Mouse (Mus musculus) C2C12 (cell line): ENCODE results near the gene Evx2.

ENCODE experiments used
- CTCF ChIP-seq: IDR thresholded peaks from one replicate; pipeline ENCODE4 v1.5.1; 2011; ENCODE audit not compliant: control insufficient read depth, insufficient read depth, insufficient read length
- MYOD1 ChIP-seq: IDR thresholded peaks from one replicate; pipeline ENCODE4 v1.6.1; 2011; ENCODE audit warnings: low read depth; ENCODE audit not compliant: control insufficient read depth, insufficient read length
- MYOG ChIP-seq: IDR thresholded peaks from one replicate; pipeline ENCODE4 v1.6.1; 2011; ENCODE audit not compliant: control insufficient read depth, insufficient read length; ENCODE audit errors: extremely low read depth
- USF1 ChIP-seq: IDR thresholded peaks from one replicate; pipeline ENCODE4 v1.6.1; 2011; ENCODE audit warnings: low read depth, mild to moderate bottlenecking, control low read depth, moderate library complexity

DNA sequence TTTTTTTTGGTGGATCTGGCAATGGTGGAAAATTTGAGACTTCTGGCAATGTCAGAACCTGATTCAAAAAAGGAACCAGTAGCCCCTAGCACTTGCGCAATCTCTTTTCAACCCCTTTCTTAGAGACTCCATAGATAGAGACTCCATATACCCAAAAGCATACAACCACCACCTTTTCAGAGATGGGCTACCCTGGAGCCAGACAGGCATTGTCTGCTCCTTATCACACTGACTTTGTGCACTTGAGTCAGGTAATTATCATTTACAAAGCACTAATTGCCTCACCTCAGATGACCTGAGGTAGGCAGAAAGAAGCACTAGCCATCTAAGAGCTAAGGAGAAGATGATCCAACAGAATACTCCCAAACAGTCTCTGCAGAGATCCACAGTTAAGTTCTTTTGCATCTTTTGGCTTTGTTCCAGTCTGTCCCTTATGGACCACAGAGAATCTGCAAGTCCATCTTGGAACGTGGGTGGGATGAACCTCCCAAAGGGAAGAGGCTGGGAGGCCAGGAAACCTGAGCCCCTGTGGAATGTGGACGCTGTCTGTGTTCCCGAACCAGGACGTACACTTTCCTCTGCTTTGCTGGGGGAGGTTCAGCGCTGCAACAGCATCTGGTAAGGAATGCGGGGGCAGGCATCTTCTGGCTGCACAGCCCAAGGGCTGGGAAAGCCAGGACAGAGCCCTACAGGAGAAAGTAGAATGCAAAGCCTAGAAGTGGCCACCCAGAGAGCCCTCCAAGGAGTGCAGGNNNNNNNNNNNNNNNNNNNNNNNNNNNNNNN is 12.1 kb downstream of the Evx2 start:
- TF ChIP-seq CTCF (no peak), MYOD1 (no peak), MYOG (no peak), USF1 (no peak)
